Mouse (Mus musculus) liver, adult 2 months (tissue): Measurements from ENCODE around the gene Gprc5a.

Experiments used
- CTCF ChIP-seq: fragments of 200-500 bp; IDR thresholded peaks from 2 replicates; pipeline ENCODE4 v1.5.1; 2011; ENCODE audit warnings: low read depth, low read length, control low read depth
- POLR2A ChIP-seq: fragments of 200-500 bp; IDR thresholded peaks from 2 replicates; pipeline ENCODE4 v1.6.1; 2011; ENCODE audit warnings: low read length, control low read depth; ENCODE audit not compliant: insufficient read depth; ENCODE audit errors: extremely low read depth

- TF ChIP-seq CTCF: no peak
- no peak for TF ChIP-seq POLR2A
These were observed 35.5 kb downstream of the Gprc5a start for GRCm38 (mm10) chr6:135100787-135101472.
